Mouse (Mus musculus): Measurements from ENCODE around the gene Enoph1.

Gene Enoph1

DNA sequence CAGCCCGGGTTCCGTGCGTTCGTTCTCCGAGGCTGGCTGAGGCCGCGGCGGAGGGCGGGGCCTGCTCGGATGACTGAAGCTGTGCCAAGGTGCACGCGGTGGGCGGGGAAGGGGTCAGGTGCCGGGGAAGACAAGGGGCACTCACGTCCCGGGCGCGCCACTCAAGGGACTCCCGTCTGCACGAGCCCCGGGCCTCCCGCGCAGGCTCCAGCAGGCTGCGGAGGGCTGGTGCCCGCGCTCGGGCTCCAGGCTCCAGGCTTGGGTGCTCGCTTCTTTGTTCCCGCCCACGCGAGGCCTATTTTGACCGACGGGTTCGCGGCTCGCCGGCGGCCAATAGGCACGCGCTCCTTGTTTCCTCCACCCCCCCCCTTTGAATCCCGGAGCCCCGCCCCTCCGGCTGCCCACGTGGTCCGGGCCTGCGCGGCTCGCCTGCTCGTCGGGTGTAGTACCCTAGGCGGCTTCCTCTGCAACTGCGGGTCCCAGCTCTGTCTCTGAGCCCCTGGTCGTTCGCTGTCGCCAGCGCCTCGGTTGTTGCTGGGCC lies at the start of gene Enoph1, which contains the start of gene Hnrnpdl:
Gene Enoph1 (plus strand): TSS at position 384 of the 541 bp plus-strand sequence.
Gene Hnrnpdl (minus strand): TSS at position 63 of the 541 bp plus-strand sequence.
- DNase-seq (ENCODE audit: low spot score), result peak; percentile 92

GRCm38 (mm10) chr5:99994166-99994565 lies 45.6 kb upstream of the Enoph1 start:
- no peak for DNase-seq (ENCODE audit: low spot score)

- DNase-seq (ENCODE audit: low spot score), result no peak
Observed at GRCm38 (mm10) chr5:99994680-99995079, 45.1 kb upstream of the Enoph1 start.

DNA sequence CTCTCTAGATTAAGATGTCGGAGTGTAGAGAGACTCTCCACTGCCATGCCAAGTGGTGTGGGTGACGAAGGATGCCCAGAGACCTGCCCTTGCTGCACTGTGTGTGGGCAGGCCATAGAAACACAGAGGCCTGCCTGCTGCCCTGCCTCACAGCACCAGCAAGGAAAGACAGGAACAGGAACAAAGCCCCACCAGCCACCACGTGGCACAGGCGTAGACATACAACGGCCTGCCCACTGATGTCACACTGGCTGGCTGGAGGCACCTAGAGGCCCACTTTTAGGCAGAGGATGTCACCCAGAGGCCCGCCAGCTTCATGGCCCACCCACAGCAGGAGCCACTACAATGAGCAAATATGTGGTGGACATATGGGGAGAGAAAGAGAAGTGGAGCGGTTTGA lies 39.7 kb upstream of the Enoph1 start:
- DNase-seq (ENCODE audit: low spot score), result no peak

DNA sequence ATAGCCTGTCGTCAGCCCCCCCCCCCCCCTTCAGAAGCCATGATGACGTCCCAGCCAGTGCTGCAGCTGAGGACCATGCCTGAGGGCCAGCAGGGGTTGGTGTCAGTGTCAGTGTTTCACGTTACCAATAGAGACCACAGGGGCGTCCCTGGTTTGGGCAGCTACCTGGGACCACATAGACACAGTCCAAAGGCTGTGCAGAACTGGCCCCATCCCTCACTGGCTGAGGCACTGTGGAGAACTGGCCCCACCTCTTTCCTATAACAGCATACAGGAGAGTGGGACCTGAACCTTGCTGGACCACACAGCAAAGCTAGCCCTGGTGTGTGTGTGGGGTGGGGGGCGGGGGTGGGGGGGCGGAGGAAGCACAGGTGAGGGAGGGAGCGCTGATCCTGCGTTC lies 39.3 kb upstream of the Enoph1 start:
- no peak for DNase-seq (ENCODE audit: low spot score)

DNA sequence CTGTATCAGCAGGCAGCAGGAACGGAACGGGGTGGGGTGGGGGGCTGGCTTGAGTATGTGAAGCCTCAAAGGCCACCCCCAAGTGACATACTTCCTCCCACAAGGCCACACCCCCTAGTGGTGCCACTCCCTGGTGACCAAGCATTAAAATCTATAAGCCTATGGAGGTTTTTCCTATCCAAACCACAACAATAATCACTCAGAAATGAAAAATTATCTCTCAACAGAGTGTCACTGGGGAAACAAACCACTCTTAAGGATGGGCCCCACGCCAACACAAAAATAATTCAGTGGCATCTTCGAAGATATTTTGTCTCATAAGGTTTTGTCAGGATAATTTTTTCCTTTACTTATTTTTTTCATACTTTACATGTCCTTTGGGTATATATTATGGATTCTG lies 35.9 kb upstream of the Enoph1 start:
- no peak for DNase-seq (ENCODE audit: low spot score)

GRCm38 (mm10) chr5:100005431-100005830 lies 34.4 kb upstream of the Enoph1 start:
- DNase-seq (ENCODE audit: low spot score), result no peak

GRCm38 (mm10) chr5:100005896-100006295 lies 33.9 kb upstream of the Enoph1 start:
- no peak for DNase-seq (ENCODE audit: low spot score)

GRCm38 (mm10) chr5:100006324-100007039 lies 33.3 kb upstream of the Enoph1 start:
- DNase-seq (ENCODE audit: low spot score), result no peak

- DNase-seq (ENCODE audit: low spot score), result peak; percentile 12
Observed at GRCm38 (mm10) chr5:100007040-100007375, 32.8 kb upstream of the Enoph1 start.

DNA sequence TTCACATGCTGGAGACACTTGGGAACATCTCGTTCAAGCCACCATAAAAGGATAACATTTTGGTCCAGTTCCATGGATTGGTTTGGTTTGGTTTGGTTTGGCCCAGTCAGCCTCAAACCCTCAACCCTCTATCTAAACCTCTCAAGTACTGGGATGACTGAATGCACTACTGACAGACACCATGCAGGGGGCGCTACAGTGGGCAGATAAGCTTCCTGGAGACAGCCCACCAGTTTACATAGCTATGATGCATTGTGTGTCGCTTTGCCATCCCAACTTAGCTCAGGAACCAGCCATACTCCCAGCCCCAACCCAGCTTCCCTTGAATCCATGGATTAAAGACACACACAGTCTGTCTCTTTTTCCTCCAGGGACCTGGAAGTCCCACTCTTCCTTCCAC lies 31.3 kb upstream of the Enoph1 start:
- no peak for DNase-seq (ENCODE audit: low spot score)

DNA sequence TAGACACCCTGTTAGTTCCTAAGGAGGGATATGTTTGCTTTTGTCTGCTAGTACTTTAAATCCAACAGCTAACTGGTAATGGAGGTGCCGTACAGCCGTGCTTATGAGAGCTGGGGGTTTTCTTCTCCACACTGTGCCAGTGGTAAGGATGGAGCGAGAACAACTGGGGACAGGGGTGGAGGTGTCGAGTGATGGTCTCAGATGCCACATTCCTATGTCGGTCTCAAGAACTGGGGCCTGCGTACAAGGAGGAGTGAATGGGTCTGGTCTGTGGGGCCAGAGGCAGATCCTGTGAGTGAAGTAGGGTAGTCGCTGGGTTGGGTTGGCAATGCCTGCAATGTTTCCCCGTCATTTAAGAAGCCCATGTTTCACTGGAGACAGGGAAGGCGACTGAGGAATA lies 27.2 kb upstream of the Enoph1 start:
- no peak for DNase-seq (ENCODE audit: low spot score)

DNA sequence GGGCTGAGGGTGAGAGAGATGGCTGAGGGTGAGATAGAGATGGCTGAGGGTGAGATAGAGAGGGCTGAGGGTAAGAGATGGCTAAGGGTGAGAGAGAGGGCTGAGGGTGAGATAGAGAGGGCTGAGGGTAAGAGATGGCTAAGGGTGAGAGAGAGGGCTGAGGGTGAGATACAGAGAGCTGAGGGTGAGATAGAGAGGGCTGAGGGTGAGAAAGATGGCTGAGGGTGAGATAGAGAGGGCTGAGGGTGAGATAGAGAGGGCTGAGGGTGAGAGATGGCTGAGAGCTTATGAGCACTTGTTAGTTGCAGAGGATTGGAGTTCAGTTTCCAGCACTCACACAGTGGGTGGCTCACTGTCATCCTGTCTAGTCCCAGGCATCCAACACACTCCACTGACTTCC lies 19.7 kb upstream of the Enoph1 start:
- DNase-seq (ENCODE audit: low spot score), result no peak

- no peak for DNase-seq (ENCODE audit: low spot score)
Observed at GRCm38 (mm10) chr5:100024403-100024802, 15.4 kb upstream of the Enoph1 start.

GRCm38 (mm10) chr5:100024868-100025267 lies 14.9 kb upstream of the Enoph1 start:
- no peak for DNase-seq (ENCODE audit: low spot score)

DNA sequence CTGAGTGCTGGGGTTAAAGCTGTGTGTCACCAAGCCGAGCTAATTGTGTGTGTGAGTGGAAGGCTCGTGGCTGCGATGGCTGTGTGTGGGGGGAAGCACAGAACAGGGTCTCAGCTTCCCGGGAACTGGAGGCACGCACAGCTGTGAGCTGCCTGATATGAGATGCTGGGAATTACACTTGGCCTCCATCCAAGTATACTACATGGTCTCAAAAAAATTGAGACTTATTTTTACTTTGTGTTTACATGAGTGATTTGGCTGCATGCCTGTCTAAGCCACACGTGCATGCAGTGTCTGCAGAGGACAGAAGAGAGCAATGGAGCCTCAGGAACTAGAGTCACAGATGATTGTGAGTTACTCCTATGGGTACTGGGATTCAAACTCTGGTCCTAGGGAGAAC lies 9.7 kb upstream of the Enoph1 start:
- no peak for DNase-seq (ENCODE audit: low spot score)

- DNase-seq (ENCODE audit: low spot score), result no peak
Observed at GRCm38 (mm10) chr5:100032107-100032506, 7.7 kb upstream of the Enoph1 start.

DNA sequence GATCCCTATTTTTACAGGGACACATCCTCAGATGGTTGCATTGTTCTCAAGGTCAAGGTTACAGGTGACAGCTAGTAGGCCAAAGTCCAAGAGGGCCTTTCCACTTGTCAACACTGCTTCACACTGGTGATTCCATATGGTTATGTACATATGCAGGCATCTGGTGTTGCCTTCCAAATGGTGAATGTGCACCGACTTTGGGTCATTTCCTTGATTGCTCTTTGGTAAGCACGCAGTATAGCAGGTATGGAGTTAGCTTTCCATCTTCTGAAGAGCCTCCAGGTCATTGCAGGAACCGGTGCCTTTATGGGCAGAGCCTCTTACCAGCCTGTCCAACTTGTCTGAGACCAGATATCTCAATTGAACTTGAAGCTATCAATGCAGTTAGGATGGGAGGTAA lies 7.1 kb upstream of the Enoph1 start:
- no peak for DNase-seq (ENCODE audit: low spot score)

DNA sequence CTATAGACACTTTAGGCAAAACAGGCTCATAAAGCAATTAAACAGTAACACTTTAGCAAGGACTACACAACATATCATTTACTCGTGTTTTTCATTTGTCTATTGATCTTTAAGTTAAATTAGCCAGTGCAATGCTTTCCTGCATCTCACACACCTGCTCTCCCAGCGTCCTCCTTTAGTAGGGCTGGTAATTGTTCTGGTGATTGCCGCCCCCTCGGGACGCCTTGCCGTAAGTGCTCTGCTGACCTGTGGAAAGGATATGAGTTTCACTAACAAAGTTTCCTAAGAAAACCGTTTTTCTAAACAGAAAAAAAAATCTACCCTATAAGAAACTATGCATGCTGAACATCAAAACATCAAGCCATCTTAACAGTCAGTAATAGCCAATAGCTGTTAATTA lies 3.8 kb upstream of the Enoph1 start:
- no peak for DNase-seq (ENCODE audit: low spot score)

DNA sequence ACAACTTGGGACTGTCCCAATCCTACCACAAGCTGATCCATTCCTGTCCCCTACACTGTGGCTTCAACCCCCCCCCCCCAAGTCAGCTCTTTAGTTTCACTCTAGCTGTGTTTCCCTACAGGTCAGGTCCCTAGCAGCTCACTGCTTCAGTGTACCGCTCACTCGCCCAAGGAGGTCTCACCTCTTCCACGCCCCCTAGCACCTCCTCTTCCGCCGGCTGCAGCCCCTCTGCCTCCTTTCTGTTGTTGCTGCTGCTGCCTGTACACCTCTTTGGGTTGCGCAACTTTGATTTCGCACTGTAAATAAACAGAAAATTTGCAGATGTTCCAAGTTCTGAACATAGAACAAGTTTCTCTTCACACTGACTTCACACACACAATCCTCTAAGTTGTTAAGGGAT lies 3.1 kb upstream of the Enoph1 start:
- peak; percentile 33 for DNase-seq (ENCODE audit: low spot score)

- DNase-seq (ENCODE audit: low spot score), result peak; percentile 84
Observed at GRCm38 (mm10) chr5:100037965-100038713, 1.6 kb upstream of the Enoph1 start.

- peak; percentile 98 for DNase-seq (ENCODE audit: low spot score)
Observed at GRCm38 (mm10) chr5:100038714-100039601, 827 bp upstream of the Enoph1 start.

Data from T-cell, adult 2 months (primary cell).